Mouse (Mus musculus): ENCODE measurements at regions not wholly inside any gene's neighbourhood (a gene's known extent, or its start where the extent isn't known, plus 50 kb on each side); places are given as distances from the start of the nearest gene placed in this dataset.

GRCm38 (mm10) chr14:62217971-62218370, 74.4 kb upstream of the Rnaseh2b start:
- DNase-seq (ENCODE audit: extremely low read depth, insufficient read length, low spot score), result no peak

DNA sequence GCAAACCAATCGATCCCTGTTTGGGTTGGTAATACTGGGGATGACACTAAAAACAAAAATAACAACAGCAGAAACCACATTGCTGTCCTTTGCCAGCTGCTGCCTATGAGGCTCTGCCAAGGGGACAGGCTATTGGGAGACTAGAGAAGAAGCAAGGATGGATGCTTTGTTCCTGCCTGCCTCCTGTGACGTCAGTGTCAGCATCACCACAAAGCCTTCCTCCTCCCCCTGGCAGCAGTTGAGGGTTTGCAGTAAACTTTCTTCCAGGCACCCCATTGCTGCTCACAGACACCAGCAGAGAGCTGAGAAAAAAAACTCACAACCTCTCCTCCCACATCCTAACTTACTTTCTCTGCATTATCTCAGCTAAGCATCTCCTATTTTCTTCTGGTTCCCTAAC, 73.7 kb upstream of the Rnaseh2b start:
- DNase-seq (ENCODE audit: extremely low read depth, insufficient read length, low spot score), result no peak

DNA sequence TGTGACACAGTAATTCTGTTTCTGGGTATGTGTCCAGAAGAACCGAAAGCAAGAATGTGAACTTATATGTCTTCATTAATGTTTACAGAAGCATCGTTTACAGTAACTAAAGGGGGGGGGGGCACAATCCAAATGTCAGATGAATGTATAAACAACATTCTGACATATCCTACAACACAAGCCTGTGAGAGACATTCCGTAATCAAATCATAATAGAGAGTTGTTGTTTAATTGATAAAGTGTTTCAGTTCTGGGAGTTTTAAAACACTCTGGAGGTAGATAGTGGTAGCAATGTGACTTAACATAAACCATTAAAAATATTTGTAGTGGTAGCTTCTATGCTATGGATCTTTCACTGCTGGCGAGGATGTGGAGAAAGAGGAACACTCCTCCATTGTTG, 71.6 kb upstream of the Rnaseh2b start:
- DNase-seq (ENCODE audit: extremely low read depth, insufficient read length, low spot score), result no peak
